Mouse (Mus musculus): ENCODE data around the gene Scyl1. TPM values are rescaled to one million over a fixed set of nuclear protein-coding genes. Genes with fewer than 3 reads are reported as not detected.

Gene Scyl1
- polyA plus RNA-seq, 1 experiment from 2014 or later = 66.9 TPM

GRCm38 (mm10) chr19:5781532-5781931 is 10.3 kb upstream of the Scyl1 start:
- Histone ChIP-seq H3K9ac (replicated peaks) (no peak overlapping the region), H3K9me3 (no peaks in the 10 kb centered on the region), H3K36me3 (no peaks in the 10 kb centered on the region), H3K27me3 (no peaks in the 10 kb centered on the region), H3K4me3 (no peak overlapping the region), H3K4me2 (replicated peaks) (no peak overlapping the region), H3K4me1 (no peaks in the 10 kb centered on the region), H3K27ac (replicated peaks) (no peak overlapping the region)
- 84% methylated on average over 6 of the region's 6 CpGs for WGBS
- ATAC-seq (replicated peaks) = no peak

GRCm38 (mm10) chr19:5780203-5780602 is 9.0 kb upstream of the Scyl1 start:
- Histone ChIP-seq H3K27me3 (no peaks in the 10 kb centered on the region), H3K27ac (replicated peaks) (no peak overlapping the region), H3K4me2 (replicated peaks) (no peak overlapping the region), H3K9me3 (no peaks in the 10 kb centered on the region), H3K9ac (replicated peaks) (no peak overlapping the region), H3K36me3 (no peaks in the 10 kb centered on the region), H3K4me3 (no peak overlapping the region), H3K4me1 (no peaks in the 10 kb centered on the region)
- ATAC-seq (replicated peaks) = no peak
- 62% methylated on average over 7 of the region's 7 CpGs for WGBS

- no peaks in the 10 kb centered on the region for H3K9me3 ChIP-seq
- H3K9ac ChIP-seq (replicated peaks) = no peak overlapping the region
- no peaks in the 10 kb centered on the region for H3K27me3 ChIP-seq
- H3K27ac ChIP-seq (replicated peaks) = no peak overlapping the region
- WGBS = 48% methylated on average over 8 of the region's 8 CpGs
- H3K4me3 ChIP-seq = no peak overlapping the region
- ATAC-seq (replicated peaks) = no peak
- no peak overlapping the region for H3K4me2 ChIP-seq (replicated peaks)
- H3K4me1 ChIP-seq = no peaks in the 10 kb centered on the region
- no peaks in the 10 kb centered on the region for H3K36me3 ChIP-seq
Measured at GRCm38 (mm10) chr19:5778312-5778711, 7.1 kb upstream of the Scyl1 start.

- no peak overlapping the region for H3K4me2 ChIP-seq (replicated peaks)
- 84% methylated on average over 9 of the region's 9 CpGs for WGBS
- no peaks in the 10 kb centered on the region for H3K9me3 ChIP-seq
- no peak overlapping the region for H3K4me3 ChIP-seq
- ATAC-seq (replicated peaks) = no peak
- no peaks in the 10 kb centered on the region for H3K4me1 ChIP-seq
- H3K36me3 ChIP-seq = no peaks in the 10 kb centered on the region
- no peak overlapping the region for H3K9ac ChIP-seq (replicated peaks)
- H3K27ac ChIP-seq (replicated peaks) = no peak overlapping the region
- H3K27me3 ChIP-seq = no peaks in the 10 kb centered on the region
Measured at GRCm38 (mm10) chr19:5777387-5778032, 6.3 kb upstream of the Scyl1 start.

GRCm38 (mm10) chr19:5770311-5770710 is 908 bp downstream of the Scyl1 start:
- no peak for ATAC-seq (replicated peaks)
- peaks cover 21% of the 10 kb centered on the region for H3K4me1 ChIP-seq
- H3K36me3 ChIP-seq = peaks cover 28% of the 10 kb centered on the region
- peak overlapping the region; percentile 91 for H3K4me3 ChIP-seq
- peak overlapping the region; percentile 85 for H3K4me2 ChIP-seq (replicated peaks)
- H3K27ac ChIP-seq (replicated peaks) = peak overlapping the region; percentile 79
- 43% methylated on average over 9 of the region's 9 CpGs for WGBS
- no peaks in the 10 kb centered on the region for H3K9me3 ChIP-seq
- no peaks in the 10 kb centered on the region for H3K27me3 ChIP-seq
- H3K9ac ChIP-seq (replicated peaks) = peak overlapping the region; percentile 83

- Histone ChIP-seq H3K36me3 (peaks cover 53% of the 10 kb centered on the region), H3K9ac (replicated peaks) (no peak overlapping the region)
- 85% methylated on average over 4 of the region's 4 CpGs for WGBS
Measured at GRCm38 (mm10) chr19:5767271-5767670, 3.9 kb downstream of the Scyl1 start.

GRCm38 (mm10) chr19:5763163-5763562 is 8.1 kb downstream of the Scyl1 start:
- Histone ChIP-seq H3K9ac (replicated peaks) (no peak overlapping the region), H3K27ac (replicated peaks) (no peak overlapping the region), H3K9me3 (no peaks in the 10 kb centered on the region), H3K27me3 (no peaks in the 10 kb centered on the region), H3K4me3 (no peak overlapping the region), H3K36me3 (peaks cover 81% of the 10 kb centered on the region), H3K4me2 (replicated peaks) (no peak overlapping the region), H3K4me1 (no peaks in the 10 kb centered on the region)
- no peak for ATAC-seq (replicated peaks)
- 96% methylated on average over 6 of the region's 6 CpGs for WGBS

More at GRCm38 (mm10) chr19:5767271-5767670, 3.9 kb downstream of the Scyl1 start:
- Histone ChIP-seq H3K4me3 (no peak overlapping the region), H3K27me3 (no peaks in the 10 kb centered on the region), H3K4me2 (replicated peaks) (no peak overlapping the region), H3K27ac (replicated peaks) (no peak overlapping the region), H3K9me3 (no peaks in the 10 kb centered on the region), H3K4me1 (peaks cover 21% of the 10 kb centered on the region)
- no peak for ATAC-seq (replicated peaks)

GRCm38 (mm10) chr19:5758878-5759403 is 12.3 kb downstream of the Scyl1 start:
- ATAC-seq (replicated peaks) = no peak
- H3K27me3 ChIP-seq = peaks cover 25% of the 10 kb centered on the region; the same call in 1 of the 2 replicates
- H3K4me3 ChIP-seq = no peak overlapping the region
- WGBS = 91% methylated on average over 14 of the region's 14 CpGs
- no peak overlapping the region for H3K9ac ChIP-seq (replicated peaks)
- H3K4me1 ChIP-seq = peaks cover 12% of the 10 kb centered on the region
- no peak overlapping the region for H3K27ac ChIP-seq (replicated peaks)
- H3K36me3 ChIP-seq = peaks cover 57% of the 10 kb centered on the region
- H3K9me3 ChIP-seq = no peaks in the 10 kb centered on the region
- H3K4me2 ChIP-seq (replicated peaks) = no peak overlapping the region

- 16% methylated on average over 36 of the region's 36 CpGs for WGBS
- ATAC-seq (replicated peaks) = peak; percentile 13; the same call in 1 of the 2 replicates
- Histone ChIP-seq H3K36me3 (peaks cover 45% of the 10 kb centered on the region), H3K27me3 (peaks cover 25% of the 10 kb centered on the region; the same call in 1 of the 2 replicates), H3K9ac (replicated peaks) (peak overlapping the region; percentile 13; the same call in 1 of the 2 replicates), H3K4me3 (0 out of 2 replicates have a peak overlapping the region, but pooled peaks have one; percentile 2), H3K4me2 (replicated peaks) (peak overlapping the region; percentile 30), H3K27ac (replicated peaks) (no peak overlapping the region), H3K9me3 (no peaks in the 10 kb centered on the region), H3K4me1 (peaks cover 12% of the 10 kb centered on the region)
Measured at GRCm38 (mm10) chr19:5756991-5757636, 14.1 kb downstream of the Scyl1 start.

- Histone ChIP-seq H3K27me3 (peaks cover 26% of the 10 kb centered on the region), H3K4me2 (replicated peaks) (peak overlapping the region; percentile 30), H3K9me3 (no peaks in the 10 kb centered on the region), H3K36me3 (peaks cover 42% of the 10 kb centered on the region), H3K9ac (replicated peaks) (peak overlapping the region; percentile 13; the same call in 1 of the 2 replicates), H3K4me3 (0 out of 2 replicates have a peak overlapping the region, but pooled peaks have one; percentile 2), H3K4me1 (peaks cover 17% of the 10 kb centered on the region), H3K27ac (replicated peaks) (no peak overlapping the region)
- 9% methylated on average over 29 of the region's 29 CpGs for WGBS
- ATAC-seq (replicated peaks) = peak; percentile 64; the same call in 1 of the 2 replicates
Measured at GRCm38 (mm10) chr19:5756321-5756985, 14.8 kb downstream of the Scyl1 start.

GRCm38 (mm10) chr19:5751742-5752141 is 19.5 kb downstream of the Scyl1 start:
- H3K4me2 ChIP-seq (replicated peaks) = no peak overlapping the region

GRCm38 (mm10) chr19:5750951-5751350 is 20.3 kb downstream of the Scyl1 start:
- 13% methylated on average over 22 of the region's 22 CpGs for WGBS
- Histone ChIP-seq H3K36me3 (no peaks in the 10 kb centered on the region), H3K4me3 (no peak overlapping the region), H3K27ac (replicated peaks) (no peak overlapping the region), H3K4me1 (peaks cover 19% of the 10 kb centered on the region), H3K9me3 (no peaks in the 10 kb centered on the region), H3K4me2 (replicated peaks) (no peak overlapping the region), H3K27me3 (peaks cover 27% of the 10 kb centered on the region), H3K9ac (replicated peaks) (no peak overlapping the region)
- ATAC-seq (replicated peaks) = no peak

More at GRCm38 (mm10) chr19:5751742-5752141, 19.5 kb downstream of the Scyl1 start:
- Histone ChIP-seq H3K9me3 (no peaks in the 10 kb centered on the region), H3K4me1 (peaks cover 17% of the 10 kb centered on the region), H3K27ac (replicated peaks) (no peak overlapping the region), H3K4me3 (no peak overlapping the region), H3K27me3 (peaks cover 34% of the 10 kb centered on the region), H3K36me3 (no peaks in the 10 kb centered on the region), H3K9ac (replicated peaks) (no peak overlapping the region)
- ATAC-seq (replicated peaks) = no peak
- WGBS = 9% methylated on average over 20 of the region's 20 CpGs
